8 mouse cellular contexts compared by ENCODE assay signal in the genomic region with DNA sequence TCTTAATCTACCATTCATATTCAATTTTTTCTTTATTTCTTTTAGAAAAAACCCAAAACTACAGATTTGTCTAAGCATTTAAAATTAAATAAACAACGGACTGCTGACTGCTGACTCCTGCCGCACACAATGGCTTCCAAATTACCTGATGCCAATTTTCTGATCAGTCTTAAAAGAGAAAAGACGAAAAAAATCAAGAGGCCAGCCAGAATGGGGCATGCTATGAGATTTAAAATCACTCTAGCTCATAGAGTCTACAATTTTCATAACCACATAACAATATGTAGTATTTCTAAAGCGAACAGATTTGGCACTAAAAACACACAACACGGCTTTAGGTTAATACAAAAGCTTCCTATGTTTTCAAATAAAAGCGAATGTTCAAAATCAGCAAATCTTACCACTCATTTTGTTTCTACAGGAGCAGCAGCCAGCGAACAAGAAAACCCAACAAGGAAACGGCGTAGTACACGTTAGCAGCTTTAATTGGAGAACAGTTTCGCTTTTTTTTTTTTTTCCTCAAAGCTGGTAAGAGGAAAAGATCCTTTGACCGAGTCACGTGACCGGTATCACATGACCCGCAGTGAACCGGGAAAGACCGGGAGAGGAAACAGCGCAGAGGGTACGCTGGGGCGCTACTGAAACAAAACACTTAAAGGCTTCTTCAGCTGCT.
DNase-seq lines count a peak whose midpoint lies in the region; ATAC-seq and TF ChIP-seq lines count a peak whose summit lies in the region.

No protein-coding gene starts in this region.

- no peaks in the 10 kb centered on the region for H3K9me3 ChIP-seq in hindbrain, embryonic 11.5 days (ENCODE audit: control insufficient read depth, low read length)
- no peaks in the 10 kb centered on the region for H3K9me3 ChIP-seq in lung, embryonic 16.5 days (ENCODE audit: control insufficient read depth, low read length)

- POLR2A ChIA-PET in Patski (lab: Charles Lee): no interaction called here

- TF ChIP-seq CTCF in Patski (IDR thresholded peaks at IDR 0.05): no peak
- TF ChIP-seq CTCF in thymus, adult 2 months (IDR thresholded peaks at IDR 0.05; ENCODE audit: borderline replicate concordance, control insufficient read depth, extremely low read depth, insufficient read depth, low read length, poor library complexity): no peak

- in situ Hi-C loops in Patski (cut with MboI; ENCODE audit: low pct_unique_long_range_greater_than_20kb): no loop called here

- TF ChIP-seq POLR2A in thymus, adult 2 months (IDR thresholded peaks at IDR 0.05; ENCODE audit: control insufficient read depth, extremely low read depth, insufficient read depth, low read length, poor library complexity): no peak

- no peaks in the 10 kb centered on the region for H3K4me1 ChIP-seq in hindbrain, embryonic 11.5 days (replicated peaks; ENCODE audit: control insufficient read depth, insufficient read depth, low read length)
- H3K4me1 ChIP-seq in lung, embryonic 16.5 days (replicated peaks; ENCODE audit: control insufficient read depth, insufficient read depth, low read length): peaks cover 8% of the 10 kb centered on the region
- H3K4me1 ChIP-seq in thymus, adult 2 months (replicated peaks; ENCODE audit: control insufficient read depth, insufficient read depth, low read length): no peaks in the 10 kb centered on the region

- DNase-seq in Patski (ENCODE audit: low read depth, low spot score): peak; percentile 69
- peak; percentile 95 to 96 for DNase-seq in cerebellum, postnatal 10 days
- peak; percentile 84 to 89 for DNase-seq in frontal cortex, postnatal 10 days (ENCODE audit: low spot score in 2 of 2)
- peak; percentile 92 for DNase-seq in hindbrain, embryonic 11.5 days (ENCODE audit: low spot score)
- peak; percentile 92 for DNase-seq in layer of hippocampus, adult 9-11 months
- DNase-seq in ovary, adult 18-20 months (ENCODE audit: low spot score): peak; percentile 83
- peak; percentile 91 for DNase-seq in thymus, adult 2 months

- peak; percentile 62 for ATAC-seq in Patski
- peak; percentile 94 for ATAC-seq in hindbrain, embryonic 11.5 days (ENCODE audit: low FRiP score)
- ATAC-seq in lung, embryonic 16.5 days (ENCODE audit: low read depth): peak; percentile 97

- CTCF ChIA-PET in Patski (lab: Charles Lee): interaction anchor here (1.0 kb wide), 1 partner anchor 381 kb away, joined by 3 read pairs; no protein-coding TSS in a partner anchor

- 5% methylated on average over 20 of the region's 20 CpGs for WGBS in hindbrain, embryonic 11.5 days
- 1% methylated on average over 20 of the region's 20 CpGs for WGBS in lung, embryonic 16.5 days
- 2% methylated on average over 20 of the region's 20 CpGs for WGBS in thymus, adult 2 months

- no peaks in the 10 kb centered on the region for H3K36me3 ChIP-seq in hindbrain, embryonic 11.5 days (ENCODE audit: control insufficient read depth, insufficient read depth, low read length)
- H3K36me3 ChIP-seq in lung, embryonic 16.5 days (ENCODE audit: control insufficient read depth, insufficient read depth, low read length): no peaks in the 10 kb centered on the region
- H3K36me3 ChIP-seq in thymus, adult 2 months (ENCODE audit: control insufficient read depth, insufficient read depth, low read length): no peaks in the 10 kb centered on the region

- peak overlapping the region; percentile 40; the same call in 1 of the 2 replicates for H3K27ac ChIP-seq in hindbrain, embryonic 11.5 days (ENCODE audit: low read depth, low read length)
- peak overlapping the region; percentile 81 for H3K27ac ChIP-seq in lung, embryonic 16.5 days (ENCODE audit: low read length)
- peak overlapping the region; percentile 21 for H3K27ac ChIP-seq in thymus, adult 2 months (ENCODE audit: control insufficient read depth, insufficient read depth, low read length)

- no peaks in the 10 kb centered on the region for H3K27me3 ChIP-seq in Patski
- no peaks in the 10 kb centered on the region for H3K27me3 ChIP-seq in hindbrain, embryonic 11.5 days (ENCODE audit: control insufficient read depth, insufficient read depth, low read length)
- no peaks in the 10 kb centered on the region for H3K27me3 ChIP-seq in lung, embryonic 16.5 days (ENCODE audit: control insufficient read depth, insufficient read depth, low read depth, low read length)
- H3K27me3 ChIP-seq in thymus, adult 2 months (ENCODE audit: control insufficient read depth, insufficient read depth, low read length): no peaks in the 10 kb centered on the region

- H3K4me2 ChIP-seq in hindbrain, embryonic 11.5 days (replicated peaks; ENCODE audit: low read depth, low read length): peak overlapping the region; percentile 62
- H3K4me2 ChIP-seq in lung, embryonic 16.5 days (ENCODE audit: low read depth, low read length): peak overlapping the region; percentile 60

- H3K9ac ChIP-seq in hindbrain, embryonic 11.5 days (ENCODE audit: low read depth, low read length): peak overlapping the region; percentile 66
- H3K9ac ChIP-seq in lung, embryonic 16.5 days (ENCODE audit: low read length): peak overlapping the region; percentile 74

- H3K4me3 ChIP-seq in hindbrain, embryonic 11.5 days (ENCODE audit: low read depth, low read length): peak overlapping the region; percentile 37
- H3K4me3 ChIP-seq in lung, embryonic 16.5 days (ENCODE audit: low read length): peak overlapping the region; percentile 65
- H3K4me3 ChIP-seq in thymus, adult 2 months (ENCODE audit: control insufficient read depth, insufficient read depth, low read length): peak overlapping the region; percentile 29

Comparison
In these comparisons a context has a peak if more than half of its experiments do, and no peak if none do; other contexts are left out.
1. Peak in every context shown above with its lines: DNase-seq, ATAC-seq, H3K4me3 ChIP-seq and H3K27ac ChIP-seq.
2. H3K27ac ChIP-seq: peak in every context shown above with its lines; median percentile 81 in lung, embryonic 16.5 days; 40 in hindbrain, embryonic 11.5 days; 21 in thymus, adult 2 months.